Mouse (Mus musculus): ENCODE measurements around the gene Pgam2. TPM values are rescaled to one million over a fixed set of nuclear protein-coding genes. Genes with fewer than 3 reads are reported as not detected.

The Pgam2 gene
- polyA plus RNA-seq, 1 experiment from 2014 or later, result 3.1 TPM

DNA sequence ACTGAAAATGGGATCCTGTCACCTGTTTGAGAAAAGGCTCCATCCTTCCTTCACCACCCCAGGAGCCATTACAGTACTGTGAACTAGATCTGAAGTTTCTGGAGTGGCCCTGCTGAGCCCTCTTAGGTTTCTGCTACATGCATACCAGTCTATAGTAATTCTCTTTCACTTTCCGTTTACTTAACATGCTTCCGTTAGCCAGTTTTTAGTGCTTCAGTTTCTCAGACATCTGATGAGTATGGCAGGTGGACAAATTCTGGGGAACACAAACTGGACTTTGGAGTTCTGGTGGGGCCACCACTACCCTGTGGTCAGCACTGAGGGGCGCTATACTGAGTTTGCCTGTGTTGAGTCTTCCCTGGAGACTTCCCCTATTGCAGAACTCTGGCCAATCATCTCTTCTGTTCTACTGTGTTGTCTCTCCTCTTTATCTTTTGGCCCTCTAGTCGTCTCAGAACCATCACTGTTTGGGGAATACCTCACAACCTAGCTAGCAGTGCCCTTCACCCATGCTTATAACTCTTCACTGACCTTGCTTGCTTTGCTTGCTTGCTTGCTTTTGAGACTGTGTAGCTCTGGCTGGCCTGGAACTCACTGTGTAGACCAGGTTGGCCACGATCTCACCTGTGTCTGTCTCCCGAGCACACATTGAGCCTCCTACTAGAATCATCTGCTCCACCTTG is 14.3 kb downstream of the Pgam2 start:
- Histone ChIP-seq H3K9ac (ENCODE audit: low read depth, low read length) (peak overlapping the region; percentile 95), H3K27ac (ENCODE audit: low read length) (peak overlapping the region; percentile 93), H3K4me3 (ENCODE audit: low read depth, low read length) (peak overlapping the region; percentile 89), H3K27me3 (ENCODE audit: control insufficient read depth, insufficient read depth, low read depth, low read length) (no peaks in the 10 kb centered on the region), H3K9me3 (replicated peaks; ENCODE audit: control insufficient read depth, low read length, poor library complexity, severe bottlenecking) (no peaks in the 10 kb centered on the region), H3K4me1 (ENCODE audit: control insufficient read depth, insufficient read depth, low read length) (peaks cover 25% of the 10 kb centered on the region), H3K4me2 (ENCODE audit: low read length) (peak overlapping the region; percentile 64), H3K36me3 (ENCODE audit: control insufficient read depth, insufficient read depth, low read length) (peaks cover 18% of the 10 kb centered on the region)
- WGBS, result 75% methylated on average over 6 of the region's 6 CpGs
- ATAC-seq, result no peak

DNA sequence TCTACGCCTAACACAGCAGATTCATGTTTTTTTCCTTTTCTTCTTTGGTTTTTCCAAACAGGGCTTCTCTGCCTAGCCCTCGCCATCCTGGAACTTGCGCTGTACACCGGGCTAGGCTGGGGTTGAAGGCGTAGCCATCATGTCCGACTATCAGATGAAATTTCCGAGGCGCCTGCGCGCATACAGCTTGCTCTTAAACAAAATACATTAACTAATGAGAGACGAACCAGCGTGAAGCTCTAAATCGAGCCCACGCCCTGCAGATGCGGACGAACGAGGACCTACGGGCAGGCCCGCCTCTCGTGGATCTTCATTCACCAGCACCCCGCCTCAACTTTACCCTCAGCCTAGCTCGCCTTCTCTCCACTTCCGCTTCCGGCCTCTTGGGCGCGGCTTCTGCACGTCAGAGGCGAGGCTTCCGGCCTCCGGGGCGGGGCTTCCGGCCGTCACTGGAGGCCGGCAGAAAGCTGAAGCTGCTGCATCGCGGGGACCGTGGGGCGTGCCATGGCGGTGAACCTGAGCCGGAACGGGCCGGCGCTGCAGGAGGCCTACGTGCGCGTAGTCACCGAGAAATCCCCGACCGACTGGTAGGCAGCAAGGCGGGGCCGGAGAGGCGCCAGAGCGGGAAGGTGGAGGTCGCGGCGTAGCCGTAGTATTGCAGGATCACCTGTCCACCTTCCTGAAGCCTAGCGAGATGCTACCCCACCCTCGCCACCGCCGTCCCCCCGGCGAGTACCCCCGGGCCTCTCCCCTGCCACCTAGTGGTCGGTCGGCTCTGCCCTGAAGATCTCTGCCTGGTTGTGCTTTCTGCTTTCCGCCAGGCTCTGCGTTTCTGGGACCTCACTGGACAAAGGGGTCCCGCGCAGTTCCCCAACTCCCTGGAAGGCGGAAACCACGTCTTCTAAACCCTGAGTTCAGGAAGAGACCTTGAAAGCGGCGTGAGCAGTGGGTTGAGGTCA is 15.2 kb downstream of the Pgam2 start, which contains the start of gene Dbnl:
Gene Dbnl, plus strand, starts transcription at position 433 of the 959 bp plus-strand sequence.
- Histone ChIP-seq H3K4me1 (ENCODE audit: control insufficient read depth, insufficient read depth, low read length) (peaks cover 25% of the 10 kb centered on the region), H3K36me3 (ENCODE audit: control insufficient read depth, insufficient read depth, low read length) (peaks cover 14% of the 10 kb centered on the region), H3K9me3 (replicated peaks; ENCODE audit: control insufficient read depth, low read length, poor library complexity, severe bottlenecking) (no peaks in the 10 kb centered on the region), H3K27me3 (ENCODE audit: control insufficient read depth, insufficient read depth, low read depth, low read length) (no peaks in the 10 kb centered on the region), H3K9ac (ENCODE audit: low read depth, low read length) (peak within 1 kb of the TSS; percentile 95), H3K4me2 (ENCODE audit: low read length) (peak within 1 kb of the TSS; percentile 64), H3K27ac (ENCODE audit: low read length) (peak within 1 kb of the TSS; percentile 93), H3K4me3 (ENCODE audit: low read depth, low read length) (peak within 1 kb of the TSS; percentile 89)
- ATAC-seq, result peak; percentile 98
- under 1% methylated on average over 70 of the region's 74 CpGs for WGBS

DNA sequence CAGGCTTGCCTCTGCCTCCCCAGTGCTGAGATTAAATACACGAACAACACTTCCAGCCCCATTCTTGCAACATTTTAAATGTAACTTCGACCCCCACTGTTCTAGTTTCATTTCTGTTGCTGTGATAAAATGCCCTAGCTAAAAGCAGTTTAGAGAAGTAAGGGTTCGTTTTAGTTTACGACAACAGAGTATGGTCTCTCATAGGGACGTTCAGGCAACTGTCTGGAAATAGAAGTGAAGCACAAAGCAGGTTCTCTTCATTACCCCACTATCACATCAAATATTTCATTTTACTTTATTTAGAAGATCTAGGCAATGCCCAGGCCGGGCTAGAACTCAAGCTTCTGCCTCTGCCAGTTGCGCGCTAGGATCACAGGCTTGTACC is 15.9 kb downstream of the Pgam2 start:
- 43% methylated on average over 8 of the region's 8 CpGs for WGBS
- peaks cover 25% of the 10 kb centered on the region for H3K4me1 ChIP-seq (ENCODE audit: control insufficient read depth, insufficient read depth, low read length)
- peaks cover 11% of the 10 kb centered on the region for H3K36me3 ChIP-seq (ENCODE audit: control insufficient read depth, insufficient read depth, low read length)

DNA sequence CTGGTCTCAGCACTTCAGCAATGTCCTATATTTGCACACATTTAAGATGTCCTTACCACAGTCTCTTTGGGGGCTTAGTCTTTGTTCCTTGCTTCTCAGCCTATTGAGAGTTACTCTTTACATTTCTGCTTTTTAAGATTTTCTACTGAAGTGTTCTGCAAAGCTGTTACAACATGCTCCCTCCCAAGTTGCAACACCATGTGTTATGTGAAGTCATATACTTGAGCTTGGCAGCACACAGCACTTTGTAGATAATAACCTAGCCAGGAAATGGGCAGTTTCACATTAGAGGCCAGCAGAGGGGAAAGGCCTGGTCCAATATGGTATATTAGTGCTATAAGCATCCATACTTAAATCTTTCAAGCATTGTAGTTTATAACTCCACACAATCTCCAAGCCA is 17.8 kb downstream of the Pgam2 start:
- no peak for ATAC-seq
- no peak overlapping the region for H3K4me3 ChIP-seq (ENCODE audit: low read depth, low read length)
- no peaks in the 10 kb centered on the region; the same call in 1 of the 2 replicates for H3K36me3 ChIP-seq (ENCODE audit: control insufficient read depth, insufficient read depth, low read length)
- H3K27ac ChIP-seq (ENCODE audit: low read length), result no peak overlapping the region
- no peak overlapping the region for H3K9ac ChIP-seq (ENCODE audit: low read depth, low read length)
- peaks cover 23% of the 10 kb centered on the region for H3K4me1 ChIP-seq (ENCODE audit: control insufficient read depth, insufficient read depth, low read length)
- H3K27me3 ChIP-seq (ENCODE audit: control insufficient read depth, insufficient read depth, low read depth, low read length), result no peaks in the 10 kb centered on the region
- H3K4me2 ChIP-seq (ENCODE audit: low read length), result no peak overlapping the region
- H3K9me3 ChIP-seq (replicated peaks; ENCODE audit: control insufficient read depth, low read length, poor library complexity, severe bottlenecking), result no peaks in the 10 kb centered on the region

More for the DNA sequence above, 15.9 kb downstream of the Pgam2 start:
- H3K9ac ChIP-seq (ENCODE audit: low read depth, low read length), result peak overlapping the region; percentile 95
- peak overlapping the region; percentile 64 for H3K4me2 ChIP-seq (ENCODE audit: low read length)
- H3K9me3 ChIP-seq (replicated peaks; ENCODE audit: control insufficient read depth, low read length, poor library complexity, severe bottlenecking), result no peaks in the 10 kb centered on the region
- no peak for ATAC-seq
- H3K27me3 ChIP-seq (ENCODE audit: control insufficient read depth, insufficient read depth, low read depth, low read length), result no peaks in the 10 kb centered on the region
- H3K4me3 ChIP-seq (ENCODE audit: low read depth, low read length), result peak overlapping the region; percentile 89
- H3K27ac ChIP-seq (ENCODE audit: low read length), result peak overlapping the region; percentile 93

DNA sequence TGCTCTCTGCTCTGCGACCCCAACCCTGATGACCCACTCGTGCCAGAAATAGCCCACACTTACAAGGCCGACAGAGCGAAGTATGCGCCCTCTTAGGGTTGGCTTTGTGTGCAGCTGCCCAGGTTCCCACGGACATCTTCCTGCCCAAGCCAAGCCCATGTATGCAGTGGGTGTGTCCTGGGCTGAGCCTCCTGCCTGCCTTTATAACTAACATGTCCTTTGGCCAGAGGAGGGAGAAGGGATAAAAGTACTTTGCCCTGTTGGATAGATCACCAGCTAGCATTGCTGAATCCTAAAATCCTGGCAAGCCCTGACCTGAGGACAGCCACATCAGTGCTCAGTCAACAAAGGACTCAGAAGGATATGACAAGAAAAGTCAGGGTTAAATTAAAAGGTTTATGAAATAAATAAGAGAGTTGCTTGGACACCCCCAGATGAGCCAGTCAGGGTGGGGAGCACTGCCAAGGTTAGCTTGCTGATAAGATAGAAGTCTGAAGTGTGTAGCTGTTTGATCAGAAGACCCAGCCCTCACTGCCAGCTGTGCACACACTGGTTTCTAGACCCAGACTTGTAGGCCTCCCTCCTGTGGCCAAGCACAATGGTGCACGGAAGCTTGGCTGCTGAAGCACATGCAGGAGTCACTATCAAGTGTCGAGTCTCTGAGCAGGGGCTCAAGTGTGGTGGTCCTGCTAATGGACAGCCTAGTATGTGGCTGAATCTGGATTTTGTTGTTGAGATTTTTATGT is 21.2 kb downstream of the Pgam2 start:
- Histone ChIP-seq H3K27ac (ENCODE audit: low read length) (no peak overlapping the region), H3K4me3 (ENCODE audit: low read depth, low read length) (no peak overlapping the region), H3K4me1 (ENCODE audit: control insufficient read depth, insufficient read depth, low read length) (peaks cover 2% of the 10 kb centered on the region), H3K4me2 (ENCODE audit: low read length) (no peak overlapping the region), H3K9me3 (replicated peaks; ENCODE audit: control insufficient read depth, low read length, poor library complexity, severe bottlenecking) (no peaks in the 10 kb centered on the region), H3K9ac (ENCODE audit: low read depth, low read length) (no peak overlapping the region), H3K36me3 (ENCODE audit: control insufficient read depth, insufficient read depth, low read length) (no peaks in the 10 kb centered on the region; the same call in 1 of the 2 replicates), H3K27me3 (ENCODE audit: control insufficient read depth, insufficient read depth, low read depth, low read length) (no peaks in the 10 kb centered on the region)
- ATAC-seq, result no peak
- WGBS, result 68% methylated on average over 8 of the region's 8 CpGs

DNA sequence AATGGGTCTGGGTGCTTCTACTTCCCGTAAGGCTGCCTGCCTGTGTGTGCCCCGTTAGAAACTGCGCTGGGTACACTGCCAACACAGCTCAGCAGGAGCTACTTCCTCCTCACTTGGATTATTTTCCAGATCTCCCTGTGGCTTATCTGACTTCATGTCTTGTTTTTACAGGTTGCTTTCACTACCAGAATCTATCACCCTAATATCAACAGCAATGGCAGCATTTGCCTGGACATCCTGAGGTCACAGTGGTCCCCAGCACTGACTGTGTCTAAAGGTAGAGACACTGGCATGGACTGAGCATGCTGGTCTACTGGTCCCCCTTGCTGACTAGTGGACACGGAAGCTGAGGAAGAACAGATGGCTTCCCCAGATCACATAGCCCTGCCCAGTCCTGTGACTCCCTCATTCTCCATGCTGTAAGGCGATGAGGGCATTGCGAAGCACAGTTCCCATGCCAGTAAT is 23.5 kb downstream of the Pgam2 start:
- H3K4me1 ChIP-seq (ENCODE audit: control insufficient read depth, insufficient read depth, low read length), result no peaks in the 10 kb centered on the region
- H3K27ac ChIP-seq (ENCODE audit: low read length), result no peak overlapping the region
- no peaks in the 10 kb centered on the region; the same call in 1 of the 2 replicates for H3K36me3 ChIP-seq (ENCODE audit: control insufficient read depth, insufficient read depth, low read length)
- no peaks in the 10 kb centered on the region for H3K27me3 ChIP-seq (ENCODE audit: control insufficient read depth, insufficient read depth, low read depth, low read length)
- H3K4me3 ChIP-seq (ENCODE audit: low read depth, low read length), result no peak overlapping the region
- ATAC-seq, result no peak
- H3K9ac ChIP-seq (ENCODE audit: low read depth, low read length), result no peak overlapping the region
- H3K9me3 ChIP-seq (replicated peaks; ENCODE audit: control insufficient read depth, low read length, poor library complexity, severe bottlenecking), result no peaks in the 10 kb centered on the region
- 95% methylated on average over 6 of the region's 6 CpGs for WGBS
- no peak overlapping the region for H3K4me2 ChIP-seq (ENCODE audit: low read length)

DNA sequence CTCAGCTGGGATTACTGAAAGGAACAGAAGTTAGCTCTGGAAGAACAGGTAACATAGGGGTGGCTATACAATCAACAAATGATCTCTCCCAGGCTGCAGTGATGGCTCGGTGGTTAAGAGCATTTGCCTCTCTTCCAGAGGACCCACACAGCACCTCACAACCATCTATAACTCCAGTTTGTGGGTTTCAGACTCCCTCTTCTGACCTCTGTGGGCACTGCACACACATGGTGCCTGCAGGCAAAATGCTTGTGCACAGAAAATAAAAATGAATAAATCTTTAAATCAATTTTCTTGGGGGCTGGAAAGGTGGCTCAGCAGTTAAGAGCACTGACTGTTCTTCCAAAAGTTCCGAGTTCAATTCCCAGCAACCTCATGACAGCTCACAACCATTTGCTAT is 25.1 kb downstream of the Pgam2 start:
- Histone ChIP-seq H3K4me2 (ENCODE audit: low read length) (no peak overlapping the region), H3K9ac (ENCODE audit: low read depth, low read length) (no peak overlapping the region), H3K9me3 (replicated peaks; ENCODE audit: control insufficient read depth, low read length, poor library complexity, severe bottlenecking) (no peaks in the 10 kb centered on the region), H3K4me1 (ENCODE audit: control insufficient read depth, insufficient read depth, low read length) (no peaks in the 10 kb centered on the region), H3K27ac (ENCODE audit: low read length) (no peak overlapping the region), H3K36me3 (ENCODE audit: control insufficient read depth, insufficient read depth, low read length) (no peaks in the 10 kb centered on the region; the same call in 1 of the 2 replicates), H3K27me3 (ENCODE audit: control insufficient read depth, insufficient read depth, low read depth, low read length) (no peaks in the 10 kb centered on the region), H3K4me3 (ENCODE audit: low read depth, low read length) (no peak overlapping the region)
- no peak for ATAC-seq
- WGBS, result 76% methylated on average over 2 of the region's 2 CpGs

DNA sequence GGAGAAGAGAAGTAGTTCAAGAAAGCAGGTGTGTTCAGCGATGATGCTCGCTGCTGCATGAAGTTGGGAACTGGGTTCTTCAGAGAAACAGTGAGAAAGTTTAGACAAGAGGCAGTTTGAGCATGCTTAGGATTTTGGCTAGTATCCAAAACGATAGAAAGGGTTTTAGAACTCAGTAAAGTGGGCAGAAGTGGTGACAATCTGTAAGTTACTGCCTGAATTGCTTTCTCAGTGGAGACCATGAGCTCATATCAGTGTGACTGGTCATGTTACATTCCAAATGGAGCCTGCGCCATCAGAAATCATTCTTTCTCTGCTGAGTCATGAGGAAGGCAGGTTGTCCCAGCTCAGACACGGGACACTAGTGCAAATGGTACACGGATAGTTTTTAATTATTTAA is 37.5 kb downstream of the Pgam2 start:
- no peak for ATAC-seq
- 91% methylated on average over 6 of the region's 6 CpGs for WGBS

More for the DNA sequence above, 37.5 kb downstream of the Pgam2 start:
- H3K27me3 ChIP-seq (ENCODE audit: control insufficient read depth, insufficient read depth, low read depth, low read length), result no peaks in the 10 kb centered on the region
- no peak overlapping the region for H3K4me2 ChIP-seq (ENCODE audit: low read length)
- H3K4me1 ChIP-seq (ENCODE audit: control insufficient read depth, insufficient read depth, low read length), result peaks cover 5% of the 10 kb centered on the region; the same call in 1 of the 2 replicates
- no peak overlapping the region for H3K27ac ChIP-seq (ENCODE audit: low read length)
- no peak overlapping the region for H3K9ac ChIP-seq (ENCODE audit: low read depth, low read length)
- no peaks in the 10 kb centered on the region for H3K9me3 ChIP-seq (replicated peaks; ENCODE audit: control insufficient read depth, low read length, poor library complexity, severe bottlenecking)
- H3K4me3 ChIP-seq (ENCODE audit: low read depth, low read length), result no peak overlapping the region
- H3K36me3 ChIP-seq (ENCODE audit: control insufficient read depth, insufficient read depth, low read length), result peaks cover 10% of the 10 kb centered on the region

All from midbrain, embryonic 16.5 days (tissue).